Mouse (Mus musculus) frontal cortex, adult 2 months (tissue): ENCODE measurements around the gene Nck2. TPM values are rescaled to one million over a fixed set of nuclear protein-coding genes. Genes with fewer than 3 reads are reported as not detected.
A peak's percentile ranks its signal among the peaks of the same experiment; 100 is the strongest.

Experiments used
- DNase-seq, 2 experiments: peaks; one replicate each; pipeline ENCODE4 v3.0.0; 2022; ENCODE audit warnings: low spot score in 1 of 2; ENCODE audit errors: extremely low spot score in 1 of 2
- polyA plus RNA-seq: library from polyadenylated mRNA; depleted of rRNA; stranded (reverse); fragments of >200 nt; gene quantifications from 2 replicates; pipeline ENCODE4 v1.2.3, GENCODE M21; 2012; rRNA removed

Nck2 gene
- 31.8 and 35.8 TPM in 2 replicates for polyA plus RNA-seq

GRCm38 (mm10) chr1:43444531-43444930 lies at the start of gene Nck2:
TSS of gene Nck2 (plus strand) at chr1:43444579.
- no peak for DNase-seq

GRCm38 (mm10) chr1:43395040-43395439 lies 49.3 kb upstream of the Nck2 start:
- DNase-seq, result no peak

GRCm38 (mm10) chr1:43395799-43396198 lies 48.6 kb upstream of the Nck2 start:
- DNase-seq, result no peak

DNA sequence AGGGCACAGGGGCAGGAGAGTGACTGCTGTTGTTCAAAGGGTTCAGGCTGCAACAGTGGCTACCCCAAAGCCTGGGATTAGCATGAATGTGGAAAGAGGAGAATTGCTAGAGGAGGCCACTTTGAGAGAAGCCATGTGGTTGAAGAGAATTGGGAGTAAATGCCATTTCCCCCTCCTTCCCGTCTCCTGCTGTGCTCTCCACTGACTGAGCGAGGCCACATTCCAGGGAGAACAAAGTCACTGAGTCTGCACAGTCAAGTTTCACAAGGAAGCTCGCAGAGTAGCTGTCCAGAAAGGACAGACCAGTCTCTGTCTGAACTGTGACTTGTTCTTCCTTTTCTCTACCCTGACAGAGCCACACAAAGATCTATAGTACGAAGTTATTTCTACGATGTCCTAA lies 47.9 kb upstream of the Nck2 start:
- DNase-seq, result no peak

DNA sequence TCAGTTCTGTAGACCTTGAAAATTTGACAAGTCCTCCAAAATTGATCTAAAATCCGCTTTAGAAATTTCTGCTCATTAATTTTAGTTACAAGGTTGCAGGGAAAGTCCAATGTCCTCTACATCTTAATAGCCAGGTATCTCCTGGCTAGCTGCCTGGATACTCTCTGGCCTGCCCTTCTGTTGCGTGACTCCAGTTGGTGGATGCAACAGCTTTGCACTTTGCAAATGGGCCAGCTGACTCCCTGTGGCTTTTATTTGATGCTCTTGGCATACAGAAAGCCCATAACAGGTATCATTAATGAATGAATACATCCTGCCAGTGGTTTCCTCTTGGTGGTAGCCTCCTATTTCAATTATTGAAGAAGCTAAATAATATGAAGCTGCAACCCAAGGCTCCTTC lies 47.3 kb upstream of the Nck2 start:
- no peak for DNase-seq

DNA sequence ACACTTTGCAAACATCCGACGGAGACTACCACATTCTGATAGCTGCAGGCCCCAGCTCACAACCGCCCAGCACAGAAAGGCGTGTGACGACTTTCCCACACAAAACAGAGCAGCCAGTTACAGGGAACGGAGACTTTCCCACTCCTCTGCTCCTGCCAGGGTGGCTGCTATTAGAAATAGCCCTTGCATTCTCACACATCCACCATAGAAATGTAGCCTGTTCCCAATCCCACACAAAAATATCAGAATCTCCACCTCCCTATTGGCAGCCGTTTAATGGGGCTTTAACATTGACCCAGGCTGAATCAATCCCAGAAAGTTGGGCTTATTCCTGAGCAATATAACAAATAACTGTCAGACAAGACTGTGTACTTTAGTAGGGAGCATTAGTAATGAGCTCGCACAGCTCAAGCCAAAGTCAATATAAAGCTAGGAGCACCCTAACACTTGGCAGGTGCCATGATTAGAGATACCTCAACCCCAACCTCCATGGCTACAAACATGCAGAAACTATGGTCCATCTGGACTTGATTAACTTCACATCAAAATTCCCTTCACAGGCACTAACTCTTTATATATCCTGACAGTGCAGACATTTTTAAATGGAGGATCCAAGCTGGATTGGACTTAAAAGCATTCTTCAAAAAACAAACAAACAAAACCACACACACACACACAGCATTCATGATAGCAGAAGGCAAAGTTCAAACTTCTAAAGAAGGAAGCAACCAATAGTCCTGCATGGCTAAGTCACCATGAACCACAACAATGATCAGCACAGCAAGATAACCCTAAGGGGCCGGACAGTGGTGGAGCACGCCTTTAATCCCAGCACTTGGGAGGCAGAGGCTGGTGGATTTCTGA lies 45.4 kb upstream of the Nck2 start:
- no peak for DNase-seq

- no peak for DNase-seq
These were observed 44.7 kb upstream of the Nck2 start for GRCm38 (mm10) chr1:43399602-43400216.

GRCm38 (mm10) chr1:43400655-43401054 lies 43.7 kb upstream of the Nck2 start:
- no peak for DNase-seq

- no peak for DNase-seq
These were observed 41.0 kb upstream of the Nck2 start for GRCm38 (mm10) chr1:43403341-43403740.

- no peak for DNase-seq
These were observed 39.4 kb upstream of the Nck2 start for GRCm38 (mm10) chr1:43404693-43405678.

DNA sequence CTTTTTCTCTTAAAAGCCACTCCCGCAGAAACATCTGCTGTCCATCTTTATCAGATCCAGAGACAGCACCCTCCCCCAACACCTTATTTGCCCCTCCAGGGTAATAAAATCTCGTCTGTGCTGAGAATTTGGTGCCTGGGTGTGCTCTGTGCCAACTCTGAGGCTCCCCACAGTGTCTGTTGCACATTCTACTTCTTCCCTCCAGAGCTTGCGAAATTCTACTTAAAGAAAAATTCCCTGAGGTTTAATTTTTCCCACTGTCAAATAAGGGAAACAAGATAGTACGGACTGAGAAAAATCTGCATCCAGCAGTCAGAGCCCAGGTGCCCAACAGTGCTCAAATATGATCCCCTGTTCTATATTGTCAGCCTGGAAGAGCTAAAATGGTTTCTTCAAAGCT lies 35.4 kb upstream of the Nck2 start:
- DNase-seq, result no peak

- DNase-seq, result no peak
These were observed 31.6 kb upstream of the Nck2 start for GRCm38 (mm10) chr1:43412825-43413224.

GRCm38 (mm10) chr1:43413298-43413697 lies 31.1 kb upstream of the Nck2 start:
- no peak for DNase-seq

DNA sequence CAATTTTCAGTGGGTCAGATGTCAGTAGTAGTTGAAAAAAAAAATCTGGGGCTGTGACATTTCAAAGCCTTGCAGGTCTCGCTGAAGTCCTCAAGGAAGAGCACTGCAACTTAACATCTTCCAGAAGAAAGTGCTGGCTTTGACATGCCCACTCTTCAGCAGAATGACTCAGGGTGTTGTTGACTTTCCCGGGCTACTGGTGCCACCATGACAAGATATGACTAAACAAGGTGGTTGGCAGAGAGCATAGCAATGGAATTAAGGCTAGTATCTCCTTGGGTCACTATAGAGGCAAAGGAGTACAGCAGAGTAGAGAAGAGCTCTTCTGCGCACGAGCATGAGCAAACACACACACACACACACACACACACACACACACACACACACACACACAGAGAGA lies 30.6 kb upstream of the Nck2 start:
- no peak for DNase-seq

DNA sequence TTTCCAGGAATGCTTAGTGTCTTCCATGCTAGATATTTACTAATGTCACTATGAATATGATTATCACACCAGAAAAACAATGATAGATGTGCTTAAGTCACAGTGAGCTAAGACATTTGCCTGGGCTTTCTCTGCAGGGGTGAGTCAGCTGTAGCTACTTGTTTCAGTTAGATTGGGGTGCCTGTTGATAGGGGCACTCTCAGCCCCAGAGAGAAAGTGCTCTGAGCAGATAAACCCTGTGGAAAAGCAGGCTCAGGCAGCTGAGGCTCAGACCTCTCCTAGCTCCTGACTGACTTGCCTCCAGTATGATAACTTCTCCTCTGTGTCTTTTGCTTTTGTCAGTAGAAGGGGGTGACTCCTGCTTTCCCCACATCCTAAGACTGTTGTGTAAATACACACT lies 30.2 kb upstream of the Nck2 start:
- DNase-seq, result no peak

- peak; percentile 28 to 46 for DNase-seq
These were observed 29.4 kb upstream of the Nck2 start for GRCm38 (mm10) chr1:43414971-43415370.

DNA sequence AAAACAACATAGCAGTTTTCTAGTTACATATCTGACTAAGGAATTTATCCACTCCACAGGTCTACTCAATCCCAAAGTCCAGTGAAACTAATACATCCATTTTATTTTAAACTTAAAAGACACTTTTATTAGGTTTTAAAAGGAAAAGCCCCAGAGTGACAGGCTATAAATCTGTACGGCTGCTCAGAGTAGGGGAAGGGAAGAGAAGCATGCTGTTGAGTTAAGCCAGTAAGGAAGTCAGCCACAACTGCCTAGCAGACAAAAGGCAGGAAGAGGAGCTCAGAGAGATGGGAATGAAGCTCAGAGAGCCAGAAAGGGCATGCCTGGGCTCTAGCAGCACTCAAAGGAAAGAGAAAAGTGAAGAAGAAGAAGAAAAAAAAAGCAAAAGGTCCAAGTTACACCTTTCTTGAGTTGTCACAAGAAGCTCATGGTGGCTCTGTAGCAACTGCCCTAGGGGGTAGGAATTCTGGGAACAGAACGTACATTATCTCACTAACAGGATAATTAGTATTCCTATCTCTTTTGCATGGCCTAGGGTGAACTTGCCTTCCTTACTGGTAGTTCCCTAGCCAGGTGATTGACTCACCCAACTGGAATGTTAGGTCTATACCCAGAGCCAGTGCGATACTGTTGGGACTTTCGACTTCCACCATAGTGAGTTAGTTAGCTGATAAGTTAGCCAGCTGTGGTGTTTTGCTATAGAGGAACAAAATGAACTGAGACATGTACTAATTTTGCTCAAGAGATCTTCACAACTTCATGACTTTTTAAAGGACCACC lies 21.2 kb upstream of the Nck2 start:
- DNase-seq, result no peak

GRCm38 (mm10) chr1:43426526-43426925 lies 17.9 kb upstream of the Nck2 start:
- DNase-seq, result peak in 1 of 2 experiments; percentile 35

GRCm38 (mm10) chr1:43426993-43427535 lies 17.3 kb upstream of the Nck2 start:
- no peak for DNase-seq
